Mouse (Mus musculus) CD4-positive, CD25-positive, alpha-beta regulatory T cell, adult 4 months (primary cell): ENCODE measurements around the gene Rasl10a. TPM values are rescaled to one million over a fixed set of nuclear protein-coding genes. Genes with fewer than 3 reads are reported as not detected.
A peak's percentile ranks its signal among the peaks of the same experiment; 100 is the strongest.

Experiments
- ATAC-seq: one replicate; pipeline ENCODE4 v1.8.0; 2017
- polyA plus RNA-seq, 2 experiments: library from polyadenylated mRNA; unstranded; fragments of 100-300 nt; shearing (Covaris generic); gene quantifications; one replicate each; pipeline ENCODE4 v1.2.1; 2017

Gene Rasl10a
- polyA plus RNA-seq = not detected

- peak; percentile 27 for ATAC-seq
Observed at GRCm38 (mm10) chr11:5057856-5058641, at the start of gene Rasl10a. Rasl10a (plus strand) TSS chr11:5058128.

GRCm38 (mm10) chr11:5008867-5009266, 49.1 kb upstream of the Rasl10a start:
- ATAC-seq = no peak

GRCm38 (mm10) chr11:5009354-5010074, 48.4 kb upstream of the Rasl10a start:
- ATAC-seq = no peak

- no peak for ATAC-seq
Observed at GRCm38 (mm10) chr11:5010205-5010604, 47.7 kb upstream of the Rasl10a start.

- no peak for ATAC-seq
Observed at GRCm38 (mm10) chr11:5011480-5011879, 46.4 kb upstream of the Rasl10a start.

GRCm38 (mm10) chr11:5012213-5012715, 45.7 kb upstream of the Rasl10a start:
- ATAC-seq = no peak

GRCm38 (mm10) chr11:5015720-5016119, 42.2 kb upstream of the Rasl10a start:
- no peak for ATAC-seq

- ATAC-seq = no peak
Observed at GRCm38 (mm10) chr11:5016286-5016685, 41.6 kb upstream of the Rasl10a start.

GRCm38 (mm10) chr11:5017506-5017905, 40.4 kb upstream of the Rasl10a start:
- ATAC-seq = no peak

GRCm38 (mm10) chr11:5025108-5025507, 32.8 kb upstream of the Rasl10a start:
- ATAC-seq = no peak

- no peak for ATAC-seq
Observed at GRCm38 (mm10) chr11:5028228-5028627, 29.7 kb upstream of the Rasl10a start.

- ATAC-seq = no peak
Observed at GRCm38 (mm10) chr11:5032706-5033105, 25.2 kb upstream of the Rasl10a start.

- no peak for ATAC-seq
Observed at GRCm38 (mm10) chr11:5033136-5033535, 24.8 kb upstream of the Rasl10a start.

- ATAC-seq = no peak
Observed at GRCm38 (mm10) chr11:5035421-5035820, 22.5 kb upstream of the Rasl10a start.

- ATAC-seq = no peak
Observed at GRCm38 (mm10) chr11:5037146-5037854, 20.6 kb upstream of the Rasl10a start.

GRCm38 (mm10) chr11:5040585-5040984, 17.3 kb upstream of the Rasl10a start:
- ATAC-seq = no peak

- no peak for ATAC-seq
Observed at GRCm38 (mm10) chr11:5041144-5041780, 16.7 kb upstream of the Rasl10a start.

GRCm38 (mm10) chr11:5042645-5043381, 15.1 kb upstream of the Rasl10a start:
- no peak for ATAC-seq

- ATAC-seq = no peak
Observed at GRCm38 (mm10) chr11:5046321-5046926, 11.5 kb upstream of the Rasl10a start.

GRCm38 (mm10) chr11:5051629-5052028, 6.3 kb upstream of the Rasl10a start:
- ATAC-seq = no peak

- no peak for ATAC-seq
Observed at GRCm38 (mm10) chr11:5052200-5052854, 5.6 kb upstream of the Rasl10a start.
